Mouse (Mus musculus): ENCODE measurements around the gene Tmem189.

The Tmem189 gene

GRCm38 (mm10) chr2:167689501-167690218 is at the start of gene Tmem189:
Gene Tmem189 (minus strand): TSS chr2:167689822.
- peak; percentile 72 for DNase-seq (ENCODE audit: low spot score)

- DNase-seq (ENCODE audit: low spot score), result no peak
Measured at GRCm38 (mm10) chr2:167739030-167739429, 49.4 kb upstream of the Tmem189 start.

GRCm38 (mm10) chr2:167734861-167735260 is 45.2 kb upstream of the Tmem189 start:
- DNase-seq (ENCODE audit: low spot score), result no peak

GRCm38 (mm10) chr2:167731149-167731548 is 41.5 kb upstream of the Tmem189 start:
- DNase-seq (ENCODE audit: low spot score), result no peak

GRCm38 (mm10) chr2:167730036-167730435 is 40.4 kb upstream of the Tmem189 start:
- DNase-seq (ENCODE audit: low spot score), result no peak

- DNase-seq (ENCODE audit: low spot score), result peak; percentile 71
Measured at GRCm38 (mm10) chr2:167727161-167727560, 37.5 kb upstream of the Tmem189 start.

GRCm38 (mm10) chr2:167725879-167726278 is 36.3 kb upstream of the Tmem189 start:
- no peak for DNase-seq (ENCODE audit: low spot score)

- DNase-seq (ENCODE audit: low spot score), result no peak
Measured at GRCm38 (mm10) chr2:167723589-167724206, 34.1 kb upstream of the Tmem189 start.

- no peak for DNase-seq (ENCODE audit: low spot score)
Measured at GRCm38 (mm10) chr2:167722538-167722937, 32.9 kb upstream of the Tmem189 start.

GRCm38 (mm10) chr2:167721159-167721882 is 31.7 kb upstream of the Tmem189 start:
- DNase-seq (ENCODE audit: low spot score), result no peak

- no peak for DNase-seq (ENCODE audit: low spot score)
Measured at GRCm38 (mm10) chr2:167719520-167719919, 29.9 kb upstream of the Tmem189 start.

GRCm38 (mm10) chr2:167717208-167717607 is 27.6 kb upstream of the Tmem189 start:
- DNase-seq (ENCODE audit: low spot score), result no peak

GRCm38 (mm10) chr2:167715008-167715407 is 25.4 kb upstream of the Tmem189 start:
- no peak for DNase-seq (ENCODE audit: low spot score)

GRCm38 (mm10) chr2:167714298-167714697 is 24.7 kb upstream of the Tmem189 start:
- DNase-seq (ENCODE audit: low spot score), result no peak

GRCm38 (mm10) chr2:167712872-167713821 is 23.5 kb upstream of the Tmem189 start:
- no peak for DNase-seq (ENCODE audit: low spot score)

- no peak for DNase-seq (ENCODE audit: low spot score)
Measured at GRCm38 (mm10) chr2:167710574-167710973, 21.0 kb upstream of the Tmem189 start.

- DNase-seq (ENCODE audit: low spot score), result no peak
Measured at GRCm38 (mm10) chr2:167709969-167710368, 20.3 kb upstream of the Tmem189 start.

GRCm38 (mm10) chr2:167708373-167708772 is 18.8 kb upstream of the Tmem189 start:
- no peak for DNase-seq (ENCODE audit: low spot score)

GRCm38 (mm10) chr2:167706183-167706939 is 16.7 kb upstream of the Tmem189 start:
- no peak for DNase-seq (ENCODE audit: low spot score)

- DNase-seq (ENCODE audit: low spot score), result no peak
Measured at GRCm38 (mm10) chr2:167704409-167704808, 14.8 kb upstream of the Tmem189 start.

GRCm38 (mm10) chr2:167702126-167702525 is 12.5 kb upstream of the Tmem189 start:
- DNase-seq (ENCODE audit: low spot score), result no peak
